Mouse (Mus musculus) olfactory bulb, adult 2 months (tissue): ENCODE data around the gene 1810037I17Rik. TPM values are rescaled to one million over a fixed set of nuclear protein-coding genes. Genes with fewer than 3 reads are reported as not detected.

Experiments
- H3K27ac ChIP-seq: fragments of 200-500 bp; 2 replicates; pipeline ENCODE4 v1.5.1; 2012; ENCODE audit warnings: low read depth, low read length; ENCODE audit not compliant: insufficient read depth
- H3K4me1 ChIP-seq: fragments of 200-500 bp; 2 replicates; pipeline ENCODE4 v1.6.1; 2012; ENCODE audit warnings: low read length; ENCODE audit not compliant: control insufficient read depth, insufficient read depth
- H3K4me3 ChIP-seq: fragments of 200-500 bp; 2 replicates; pipeline ENCODE4 v1.5.1; 2012; ENCODE audit warnings: mild to moderate bottlenecking, low read depth, low read length, moderate library complexity; ENCODE audit not compliant: insufficient read depth
- CTCF ChIP-seq: fragments of 200-500 bp; IDR thresholded peaks from 2 replicates; pipeline ENCODE4 v1.5.1; 2012; ENCODE audit warnings: low read depth, mild to moderate bottlenecking, low read length, moderate library complexity; ENCODE audit not compliant: insufficient read depth
- POLR2A ChIP-seq: fragments of 200-500 bp; IDR thresholded peaks from 2 replicates; pipeline ENCODE4 v1.6.1; 2012; ENCODE audit warnings: mild to moderate bottlenecking, low read depth, low read length, moderate library complexity; ENCODE audit not compliant: insufficient read depth
- WGBS: fragments of 180-500 bp; shearing (Covaris S2); methylation state at CpG from one replicate; pipeline ENCODE4 v1.1.7; 2018; 5-methylcytosine and 5-hydroxymethylcytosine counted together
- polyA plus RNA-seq: library from polyadenylated mRNA; stranded (reverse); fragments of >200 nt; gene quantifications from 2 replicates; pipeline ENCODE4 v1.2.4, GENCODE M21; 2012; ENCODE audit warnings: low replicate concordance; ENCODE audit not compliant: missing spikeins, insufficient read depth, insufficient read length

The 1810037I17Rik gene
- polyA plus RNA-seq, 1 experiment: not detected

DNA sequence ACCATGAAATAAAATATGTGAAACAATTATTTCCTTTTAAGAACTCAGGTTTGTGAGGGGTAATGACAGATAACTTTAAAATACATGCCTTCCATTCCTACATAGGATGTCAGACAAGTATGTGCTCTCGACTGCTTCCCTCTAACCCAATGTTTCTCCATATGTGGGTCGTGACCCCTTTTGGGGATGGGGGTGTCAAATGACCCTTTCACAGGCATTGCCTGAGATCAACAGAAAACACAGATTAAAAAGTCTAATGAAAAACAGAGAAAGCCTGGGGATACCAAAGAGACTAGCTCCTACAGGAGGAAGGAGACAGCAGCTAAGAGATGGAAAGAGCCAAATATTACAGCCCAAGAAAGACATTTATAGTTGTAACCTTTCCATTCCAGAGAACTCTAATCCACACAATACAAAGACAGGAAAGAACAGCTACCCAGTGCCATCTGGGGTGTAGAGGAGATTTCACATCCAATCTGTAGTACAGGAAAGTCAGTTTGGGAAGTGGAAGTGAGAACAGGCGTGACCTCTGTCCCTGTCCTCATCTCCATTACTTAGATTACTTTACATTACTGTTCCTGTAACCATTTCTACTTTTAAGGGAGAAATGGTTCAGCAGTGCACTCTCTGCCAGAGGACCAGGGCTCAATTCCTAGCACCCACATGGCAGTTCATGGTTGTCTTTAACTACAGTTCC is 48.3 kb downstream of the 1810037I17Rik start:
- TF ChIP-seq POLR2A: no peak
- TF ChIP-seq CTCF: no peak
- Histone ChIP-seq H3K4me1 (no peaks in the 10 kb centered on the region), H3K4me3 (no peak overlapping the region), H3K27ac (no peak overlapping the region)
- WGBS: 87% methylated on average over 3 of the region's 3 CpGs

DNA sequence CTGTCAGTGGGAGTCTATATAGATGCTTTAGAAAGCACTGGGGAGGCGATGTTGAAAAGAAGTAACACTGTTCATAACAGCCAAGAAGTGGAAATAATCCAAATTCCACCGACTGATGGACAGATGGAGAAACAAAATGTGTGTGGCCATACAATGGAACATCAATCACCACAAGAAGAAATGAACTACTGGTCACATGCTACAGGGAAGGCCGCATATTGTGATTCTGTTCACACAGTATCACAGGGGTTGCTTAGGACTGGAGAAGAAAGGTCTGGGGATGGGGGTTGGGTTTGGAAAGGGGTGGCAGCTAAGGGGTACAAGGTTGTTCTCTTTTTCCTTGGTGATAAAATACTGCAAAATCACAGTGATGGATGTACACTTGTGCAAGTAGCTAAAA is 50.8 kb downstream of the 1810037I17Rik start:
- TF ChIP-seq POLR2A: no peak
- no peak for TF ChIP-seq CTCF
- Histone ChIP-seq H3K27ac (no peak overlapping the region), H3K4me1 (no peaks in the 10 kb centered on the region), H3K4me3 (no peak overlapping the region)
- WGBS: 51% methylated on average over 3 of the region's 3 CpGs

DNA sequence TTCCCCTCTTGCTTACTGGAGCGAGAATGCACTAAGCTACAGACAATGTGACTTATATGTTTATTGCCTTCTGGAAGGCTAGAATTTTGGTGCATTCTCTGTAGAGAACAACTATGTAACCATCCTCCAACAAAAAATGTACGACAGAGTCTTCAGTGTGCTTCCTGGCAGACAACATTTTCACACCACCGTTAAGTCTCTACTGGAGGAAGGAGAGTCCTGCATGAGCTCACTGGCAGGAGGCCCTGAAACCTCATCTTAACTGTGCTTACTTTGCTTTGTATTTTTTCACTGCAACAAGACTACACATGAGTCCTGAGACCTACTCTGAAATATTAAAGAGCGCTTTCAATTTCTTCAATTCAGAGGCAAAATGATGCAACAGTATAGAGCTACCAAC is 51.4 kb downstream of the 1810037I17Rik start:
- TF ChIP-seq CTCF (no peak), POLR2A (no peak)
- Histone ChIP-seq H3K4me1 (no peaks in the 10 kb centered on the region), H3K27ac (no peak overlapping the region), H3K4me3 (no peak overlapping the region)
- 58% methylated on average over 4 of the region's 4 CpGs for WGBS

Other genes starting within 250 kb of the 1810037I17Rik start
- gene Pde5a, start 195.3 kb upstream of the 1810037I17Rik start, polyA plus RNA-seq: not detected in 2 replicates
- gene Fabp2, start 29.1 kb upstream of the 1810037I17Rik start, polyA plus RNA-seq: not detected in 2 replicates
- gene Gm10959, start 4.8 kb upstream of the 1810037I17Rik start, polyA plus RNA-seq: not detected in 2 replicates
- gene Usp53, start 60.3 kb downstream of the 1810037I17Rik start, polyA plus RNA-seq: not detected in 2 replicates
- not detected in 2 replicates for gene Myoz2, start 110.8 kb downstream of the 1810037I17Rik start, polyA plus RNA-seq